Mouse (Mus musculus) forebrain, postnatal 0 days (tissue): Measurements from ENCODE around the gene Dtnb. TPM values are rescaled to one million over a fixed set of nuclear protein-coding genes. Genes with fewer than 3 reads are reported as not detected.

Experiments
- ATAC-seq: fragments of 200-750 bp; cut with Nextera tagmentation; 2 replicates; pipeline ENCODE4 v1.8.0; 2017; ENCODE audit warnings: mild to moderate bottlenecking, moderate library complexity
- DNase-seq: peaks from one replicate; pipeline ENCODE4 v3.0.0-alpha.2; 2015
- H3K27ac ChIP-seq: fragments of 300-500 bp; sonication (generic); 2 replicates; pipeline ENCODE4 v1.5.1; 2014; ENCODE audit warnings: low read depth, mild to moderate bottlenecking, antibody characterized with exemption, low read length, moderate library complexity, mixed read lengths
- H3K27me3 ChIP-seq: fragments of 300-500 bp; sonication (generic); 2 replicates; pipeline ENCODE4 v1.6.1; 2014; ENCODE audit warnings: mild to moderate bottlenecking, low read length, mixed read lengths; ENCODE audit not compliant: insufficient read depth
- H3K36me3 ChIP-seq: fragments of 300-500 bp; sonication (generic); 2 replicates; pipeline ENCODE4 v1.6.1; 2014; ENCODE audit warnings: mild to moderate bottlenecking, moderate library complexity; ENCODE audit not compliant: insufficient read depth
- H3K4me1 ChIP-seq: fragments of 300-500 bp; sonication (generic); 2 replicates; pipeline ENCODE4 v1.6.1; 2014; ENCODE audit warnings: antibody characterized with exemption; ENCODE audit not compliant: insufficient read depth
- H3K4me2 ChIP-seq: fragments of 300-500 bp; sonication (generic); 2 replicates; pipeline ENCODE4 v1.6.1; 2014; ENCODE audit warnings: low read depth, mild to moderate bottlenecking, moderate library complexity
- H3K4me3 ChIP-seq: fragments of 300-500 bp; sonication (generic); 2 replicates; pipeline ENCODE4 v1.5.1; 2014; ENCODE audit warnings: low read depth, low read length, mixed read lengths
- H3K9ac ChIP-seq: fragments of 300-500 bp; sonication (generic); 2 replicates; pipeline ENCODE4 v1.6.1; 2014; ENCODE audit warnings: mild to moderate bottlenecking
- H3K9me3 ChIP-seq: fragments of 300-500 bp; sonication (generic); 2 replicates; pipeline ENCODE4 v1.6.1; 2016; ENCODE audit warnings: low read length
- CTCF ChIP-seq: sonication (generic); IDR thresholded peaks from 2 replicates; pipeline ENCODE4 v1.5.1; 2016; ENCODE audit warnings: antibody characterized with exemption, control low read depth, low read depth
- WGBS: fragments of 180-500 bp; shearing (Covaris S2); extraction: QIAGEN DNeasy Blood & Tissue Kit; methylation state at CpG from one replicate; pipeline ENCODE4 v1.1.7; 2014; 5-methylcytosine and 5-hydroxymethylcytosine counted together
- polyA plus RNA-seq: library from polyadenylated mRNA; unstranded; fragments of >200 nt; fragmentation: Nextera tagmentation; extraction: Ambion mirVana; gene quantifications from 2 replicates; pipeline ENCODE4 v1.2.1, GENCODE M21; 2015
- total RNA-seq: library from RNA; depleted of rRNA; stranded (reverse); fragments of >200 nt; gene quantifications from 2 replicates; pipeline ENCODE4 v1.2.3, GENCODE M21; 2014

The Dtnb gene
- total and polyA plus RNA-seq, 2 experiments from 2014 or later = 45.7 to 51.0 TPM

DNA sequence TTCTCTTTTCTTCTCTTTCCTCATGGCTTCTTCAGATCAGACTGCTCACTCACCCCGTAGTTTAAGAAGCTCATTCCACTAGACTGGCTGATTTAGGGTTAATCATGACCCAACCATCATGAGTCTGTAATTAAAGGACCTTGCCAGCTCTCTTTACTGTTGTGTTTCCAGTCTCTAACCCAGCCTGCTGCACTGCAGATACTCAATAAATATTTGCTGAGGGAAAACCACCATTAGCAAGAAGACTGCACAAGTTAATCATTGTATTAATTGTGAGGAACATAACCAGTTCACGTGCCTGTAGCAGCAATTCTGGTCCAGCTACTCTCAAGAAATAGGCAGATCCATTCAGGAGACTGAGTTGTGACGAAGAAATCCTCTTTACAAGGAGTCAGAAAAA lies 185.9 kb downstream of the Dtnb start:
- no peak for DNase-seq
- Histone ChIP-seq H3K9ac (no peak overlapping the region), H3K27me3 (no peaks in the 10 kb centered on the region), H3K4me1 (peaks cover 4% of the 10 kb centered on the region; the same call in 1 of the 2 replicates), H3K36me3 (peaks cover 3% of the 10 kb centered on the region; the same call in 1 of the 2 replicates), H3K27ac (no peak overlapping the region), H3K9me3 (no peaks in the 10 kb centered on the region), H3K4me3 (no peak overlapping the region), H3K4me2 (no peak overlapping the region)
- ATAC-seq = no peak
- TF ChIP-seq CTCF = no peak
- WGBS = 78% methylated on average over 3 of the region's 3 CpGs

DNA sequence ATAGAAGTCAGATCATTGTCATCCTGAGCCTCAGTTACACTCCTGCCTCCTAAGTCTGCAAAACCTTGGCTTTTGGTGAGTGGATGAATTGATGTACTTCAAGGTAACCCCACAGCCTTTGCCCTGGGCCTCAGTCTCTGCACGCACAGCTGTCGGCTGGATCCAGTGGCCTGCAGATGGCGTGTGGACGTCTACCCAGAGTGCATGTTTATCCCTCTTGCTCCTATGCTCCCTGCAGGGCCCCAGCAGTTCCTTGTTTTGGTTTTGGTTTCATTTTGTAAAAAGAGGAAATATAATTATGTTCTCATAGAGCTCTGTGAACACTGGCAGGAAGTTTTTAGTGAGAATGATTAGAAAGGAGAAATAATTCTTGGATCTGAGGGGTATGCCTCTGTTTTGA lies 187.2 kb downstream of the Dtnb start:
- Histone ChIP-seq H3K27ac (no peak overlapping the region), H3K36me3 (no peaks in the 10 kb centered on the region), H3K9ac (no peak overlapping the region), H3K4me3 (no peak overlapping the region), H3K4me1 (peaks cover 4% of the 10 kb centered on the region; the same call in 1 of the 2 replicates), H3K27me3 (no peaks in the 10 kb centered on the region), H3K9me3 (no peaks in the 10 kb centered on the region), H3K4me2 (no peak overlapping the region)
- TF ChIP-seq CTCF = peak; percentile 38; the same call in 1 of the 2 replicates
- DNase-seq = no peak
- ATAC-seq = no peak
- WGBS = 64% methylated on average over 4 of the region's 4 CpGs

DNA sequence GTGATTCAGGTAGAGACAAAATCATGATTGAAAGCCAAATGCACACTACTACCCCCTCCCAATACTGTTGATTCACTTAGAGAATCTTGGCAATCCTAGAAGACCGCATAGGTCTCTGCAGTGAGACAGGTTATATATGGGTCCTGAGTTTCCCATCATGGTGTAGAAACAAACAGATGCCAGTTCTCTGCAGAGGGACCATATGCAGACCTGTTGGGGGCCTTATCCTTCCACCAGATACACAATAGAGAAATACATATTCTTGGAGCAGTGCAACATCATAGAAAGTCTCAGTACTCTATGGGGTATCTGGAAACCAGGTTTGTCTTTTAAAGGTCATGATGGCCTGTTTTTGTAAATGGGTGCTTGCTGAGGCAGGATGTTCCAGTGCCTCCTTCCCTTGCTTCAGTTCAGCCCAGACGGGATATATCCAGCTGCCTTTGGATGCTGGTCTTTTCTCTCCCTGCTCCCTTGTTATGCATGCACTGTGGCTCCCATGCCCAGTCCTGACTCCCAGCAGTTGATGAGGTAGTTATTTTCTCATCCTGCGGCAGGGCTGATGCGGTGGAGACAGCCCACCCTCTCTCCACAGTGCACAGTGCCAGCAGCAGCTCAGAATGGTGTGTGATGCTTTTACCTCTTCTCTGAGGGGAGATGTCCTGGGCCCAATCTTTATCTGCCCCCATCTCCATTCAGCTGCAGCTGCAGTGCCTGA lies 188.9 kb downstream of the Dtnb start:
- 45% methylated on average over 4 of the region's 4 CpGs for WGBS
- DNase-seq = no peak

DNA sequence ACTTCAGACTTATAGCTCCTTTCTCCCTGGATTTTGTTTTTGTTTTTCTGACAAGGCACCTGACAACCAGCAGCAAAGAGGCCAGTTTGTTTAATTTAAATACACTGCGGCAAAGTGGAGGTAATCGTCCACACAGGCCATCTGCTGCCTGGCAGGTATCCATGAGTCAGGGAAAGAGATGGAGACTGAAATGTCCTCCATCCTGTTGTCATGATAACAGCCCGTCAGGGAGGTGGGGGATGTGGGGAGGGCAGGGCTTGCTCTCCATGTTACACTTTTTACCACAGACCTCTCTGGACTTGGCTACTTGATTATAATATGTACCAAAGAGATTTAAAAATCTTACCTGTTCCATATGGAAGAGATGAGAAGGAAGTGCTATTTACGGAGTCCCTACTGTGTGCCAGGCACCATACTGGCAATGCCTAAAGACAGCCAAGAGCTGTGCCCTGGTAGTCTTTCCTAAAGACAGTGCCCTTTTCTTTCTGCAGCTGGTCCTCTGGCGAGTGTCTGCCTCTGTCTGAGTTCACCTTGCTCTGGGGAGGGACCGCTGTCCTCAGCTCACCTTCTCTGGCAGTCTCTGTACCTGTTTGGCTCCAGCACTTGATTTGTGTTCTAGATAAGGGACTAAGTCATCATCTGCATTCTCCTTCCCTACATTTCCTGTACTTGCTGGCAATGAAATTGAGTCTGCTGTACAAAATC lies 189.6 kb downstream of the Dtnb start:
- no peaks in the 10 kb centered on the region for H3K9me3 ChIP-seq
- H3K36me3 ChIP-seq = no peaks in the 10 kb centered on the region
- TF ChIP-seq CTCF = no peak
- no peak overlapping the region for H3K27ac ChIP-seq
- DNase-seq = no peak
- 51% methylated on average over 6 of the region's 6 CpGs for WGBS
- H3K9ac ChIP-seq = no peak overlapping the region
- H3K27me3 ChIP-seq = no peaks in the 10 kb centered on the region
- peaks cover 4% of the 10 kb centered on the region; the same call in 1 of the 2 replicates for H3K4me1 ChIP-seq
- H3K4me3 ChIP-seq = no peak overlapping the region
- ATAC-seq = peak; percentile 27; the same call in 1 of the 2 replicates
- no peak overlapping the region for H3K4me2 ChIP-seq

More for the DNA sequence above, 188.9 kb downstream of the Dtnb start:
- Histone ChIP-seq H3K27me3 (no peaks in the 10 kb centered on the region), H3K36me3 (no peaks in the 10 kb centered on the region), H3K27ac (0 out of 2 replicates have a peak overlapping the region, but pooled peaks have one; percentile 29), H3K4me2 (no peak overlapping the region), H3K4me1 (peaks cover 4% of the 10 kb centered on the region; the same call in 1 of the 2 replicates), H3K4me3 (no peak overlapping the region), H3K9me3 (no peaks in the 10 kb centered on the region), H3K9ac (no peak overlapping the region)
- ATAC-seq = peak; percentile 81
- TF ChIP-seq CTCF = no peak

DNA sequence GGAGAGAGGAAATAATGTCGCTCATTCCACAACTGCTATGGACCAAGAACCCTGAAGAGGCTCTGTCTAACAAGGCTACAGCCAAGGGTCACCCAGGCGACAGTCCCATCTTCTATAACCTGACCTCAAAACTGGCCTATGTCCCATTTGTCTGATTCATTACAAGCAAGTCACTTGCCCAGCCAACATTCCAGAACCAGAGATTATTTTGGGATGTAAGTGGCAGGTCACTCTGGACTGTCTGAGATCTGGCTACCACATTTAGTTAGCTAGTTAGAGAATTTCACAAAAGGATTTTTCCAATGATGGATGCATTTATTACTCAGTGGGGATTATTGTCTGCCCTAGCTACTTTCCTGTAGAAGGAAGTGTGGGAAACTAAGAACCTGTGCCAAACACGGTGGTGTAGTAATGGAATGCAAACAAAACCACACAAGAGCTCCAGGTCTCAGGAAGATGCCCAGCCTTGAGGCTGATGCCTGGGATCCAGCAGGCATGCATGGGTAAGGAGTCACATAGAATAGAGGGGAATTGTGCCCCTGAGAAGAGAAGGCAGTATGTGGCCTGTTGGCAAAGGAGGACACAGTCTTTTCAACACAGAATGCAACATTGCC lies 192.1 kb downstream of the Dtnb start:
- H3K9me3 ChIP-seq = no peaks in the 10 kb centered on the region
- H3K4me2 ChIP-seq = no peak overlapping the region
- H3K27ac ChIP-seq = no peak overlapping the region
- H3K4me3 ChIP-seq = no peak overlapping the region
- H3K4me1 ChIP-seq = peaks cover 4% of the 10 kb centered on the region; the same call in 1 of the 2 replicates
- no peak for TF ChIP-seq CTCF
- ATAC-seq (no peak), DNase-seq (no peak)
- WGBS = 82% methylated on average over 3 of the region's 3 CpGs
- H3K27me3 ChIP-seq = no peaks in the 10 kb centered on the region
- H3K36me3 ChIP-seq = no peaks in the 10 kb centered on the region
- no peak overlapping the region for H3K9ac ChIP-seq

DNA sequence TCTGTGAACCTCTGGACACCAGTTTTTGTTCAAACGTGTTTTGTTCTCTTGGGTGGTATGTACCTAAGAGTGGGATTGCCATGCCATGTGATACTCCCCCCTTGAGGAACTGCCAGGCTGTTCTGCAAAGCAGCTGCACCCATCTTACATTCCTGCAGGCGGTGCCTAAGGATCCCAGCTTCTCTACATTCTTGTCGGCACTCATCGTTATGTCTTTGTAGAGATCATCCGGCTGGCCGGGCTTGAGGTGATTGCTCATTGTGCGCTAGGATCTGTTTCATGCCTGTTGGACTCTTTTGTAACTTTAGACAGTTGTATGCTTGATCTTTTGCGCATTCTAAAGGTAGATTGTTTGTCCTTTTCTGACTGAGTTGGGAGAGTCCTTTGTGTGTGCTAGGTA lies 195.2 kb downstream of the Dtnb start:
- TF ChIP-seq CTCF = no peak
- Histone ChIP-seq H3K27me3 (no peaks in the 10 kb centered on the region), H3K4me1 (no peaks in the 10 kb centered on the region), H3K4me2 (no peak overlapping the region), H3K4me3 (no peak overlapping the region), H3K36me3 (no peaks in the 10 kb centered on the region), H3K9ac (no peak overlapping the region), H3K27ac (no peak overlapping the region), H3K9me3 (no peaks in the 10 kb centered on the region)
- WGBS = 46% methylated on average over 8 of the region's 8 CpGs
- no peak for ATAC-seq
- no peak for DNase-seq
